Mouse (Mus musculus): ENCODE results near the gene Pxn.

- TF ChIP-seq EP300 (IDR thresholded peaks at IDR 0.05; ENCODE audit: low read depth): no peak
- no peak for TF ChIP-seq CTCF (IDR thresholded peaks at IDR 0.05; ENCODE audit: low read depth)
These were observed 84.6 kb downstream of the Pxn start for GRCm38 (mm10) chr5:115591028-115591427.
